Mouse (Mus musculus) cerebellum, postnatal 4 days (tissue): ENCODE results near the gene Dusp23.

Experiments used
- DNase-seq, 2 experiments: peaks; one replicate each; pipeline ENCODE4 v3.0.0; 2022; ENCODE audit warnings: low spot score in 2 of 2, mixed read lengths in 1 of 2

The Dusp23 gene

DNA sequence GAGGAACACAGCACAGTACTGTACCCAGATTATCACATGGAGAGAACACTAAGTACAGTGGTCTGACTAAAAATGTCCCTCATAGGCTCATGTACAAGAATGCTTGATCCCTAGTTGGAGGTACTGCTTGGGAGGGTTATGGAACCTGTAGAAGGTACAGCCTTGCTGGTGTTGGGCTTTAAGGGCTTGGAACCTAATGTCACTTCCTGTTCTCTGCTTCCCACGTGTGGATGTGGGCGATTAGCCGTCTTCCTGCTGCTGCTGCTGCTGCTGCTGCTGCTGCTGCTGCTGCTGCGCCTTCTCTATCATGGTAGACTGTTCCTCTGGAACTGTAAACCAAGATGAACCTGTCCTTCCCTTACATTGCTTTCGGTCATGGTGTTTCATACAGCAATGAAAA, 9.2 kb downstream of the Dusp23 start:
- DNase-seq, result no peak

DNA sequence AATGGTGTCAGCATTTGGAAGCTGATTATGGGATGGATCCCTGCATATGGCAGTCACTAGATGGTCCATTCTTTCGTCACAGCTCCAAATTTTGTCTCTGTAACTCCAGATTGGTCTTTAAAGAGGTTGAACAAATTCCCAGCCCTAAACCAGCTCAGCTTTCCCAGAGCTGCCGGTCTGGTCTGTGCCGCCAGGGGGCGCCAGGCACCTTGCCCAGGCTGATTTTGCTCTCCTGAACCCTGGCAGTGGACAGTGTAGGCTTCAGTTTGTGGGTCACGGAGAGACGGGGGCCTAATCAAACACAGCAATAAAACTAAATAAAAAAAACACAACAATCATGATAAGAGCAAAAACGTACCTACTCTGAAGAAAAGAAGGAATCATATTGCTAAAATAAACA, 13.5 kb downstream of the Dusp23 start:
- peak in 1 of 2 experiments; percentile 74 for DNase-seq

DNA sequence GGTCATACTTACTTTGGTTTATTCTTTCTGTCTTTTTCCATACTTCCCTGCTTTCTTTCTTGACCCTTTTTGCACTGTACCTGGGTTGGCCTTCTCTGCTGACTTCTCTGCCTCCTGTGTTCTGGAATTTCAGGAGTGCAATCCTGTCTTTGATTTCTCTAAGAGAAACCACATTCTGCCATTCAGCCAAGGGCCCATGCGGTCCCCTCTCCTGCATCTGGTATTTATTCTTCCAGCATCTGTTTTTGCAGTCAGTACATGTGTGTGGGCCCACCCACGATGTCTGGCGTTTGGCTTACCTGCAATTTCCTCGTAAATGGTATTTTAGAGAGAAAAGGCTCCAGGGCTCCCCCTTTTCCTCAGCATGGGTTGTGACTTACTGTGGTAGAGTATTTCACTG, 14.6 kb downstream of the Dusp23 start:
- no peak for DNase-seq

DNA sequence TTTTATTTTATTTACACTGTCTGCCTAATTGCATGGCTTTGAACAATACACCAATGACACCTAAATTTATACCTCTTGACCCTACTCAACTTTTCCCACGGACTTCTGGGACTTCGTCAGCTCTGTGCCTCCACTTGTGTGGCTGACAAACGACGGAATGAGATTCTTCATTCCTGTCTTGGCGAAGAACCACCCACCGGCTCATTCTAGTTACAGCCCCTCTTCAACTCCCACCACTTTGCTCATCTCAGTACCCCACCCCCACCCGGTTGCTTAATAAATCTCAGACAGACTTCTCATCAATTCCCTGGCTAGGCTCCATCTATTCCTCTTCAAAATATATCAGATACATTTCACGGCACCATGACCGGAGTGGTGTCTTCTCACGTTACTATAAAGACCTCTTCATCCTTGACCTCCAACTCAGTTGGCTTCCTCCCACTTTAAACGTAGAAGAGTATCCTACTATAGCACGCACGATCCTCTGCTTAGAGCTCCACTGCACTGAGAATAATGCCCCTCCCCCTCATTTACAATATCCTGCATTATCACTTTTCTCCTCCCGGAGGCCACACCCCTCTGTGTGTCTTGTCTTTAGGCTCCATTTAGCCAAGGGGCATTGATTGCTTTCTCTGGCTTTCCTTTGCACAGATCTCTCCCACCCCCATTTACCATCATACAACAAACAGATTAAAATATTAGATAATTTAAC, 15.2 kb downstream of the Dusp23 start:
- no peak for DNase-seq

DNA sequence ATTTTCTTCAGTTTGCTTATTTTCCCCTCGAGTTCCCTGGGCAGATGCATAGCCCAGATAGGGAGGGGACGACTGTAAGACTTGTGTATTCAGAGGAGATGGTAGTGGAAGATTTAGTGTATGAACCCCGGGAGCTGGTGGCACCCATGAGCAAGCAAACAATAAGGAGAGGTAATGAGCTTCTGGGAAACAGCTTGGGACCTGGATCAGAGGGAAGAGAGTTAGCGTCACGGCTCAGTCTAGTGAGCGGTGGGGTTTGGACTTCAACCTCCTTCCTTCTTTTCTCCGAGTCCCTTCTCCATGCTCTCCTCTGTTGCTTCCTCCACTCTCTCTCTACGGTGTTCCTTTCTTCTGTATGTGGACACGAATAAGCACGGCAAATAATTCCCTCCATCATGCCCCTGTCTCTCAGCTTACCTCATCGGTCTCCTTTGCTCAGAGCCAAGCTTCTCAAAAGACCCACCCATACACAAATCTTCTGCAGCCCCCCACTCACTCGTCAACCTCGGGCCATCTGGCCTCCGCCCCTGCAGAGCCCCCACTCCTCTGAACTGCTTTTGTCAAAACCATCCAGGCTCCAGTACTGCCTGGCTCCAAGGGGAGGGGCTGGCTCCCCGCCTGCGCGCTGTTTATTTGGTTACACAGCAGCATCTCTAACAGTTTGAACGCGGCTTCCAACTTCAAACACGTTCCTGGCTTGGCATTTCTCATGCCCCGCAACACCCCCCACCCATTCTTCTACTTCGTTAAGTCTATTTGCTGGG, 16.0 kb downstream of the Dusp23 start:
- DNase-seq, result peak in 1 of 2 experiments; percentile 34

DNA sequence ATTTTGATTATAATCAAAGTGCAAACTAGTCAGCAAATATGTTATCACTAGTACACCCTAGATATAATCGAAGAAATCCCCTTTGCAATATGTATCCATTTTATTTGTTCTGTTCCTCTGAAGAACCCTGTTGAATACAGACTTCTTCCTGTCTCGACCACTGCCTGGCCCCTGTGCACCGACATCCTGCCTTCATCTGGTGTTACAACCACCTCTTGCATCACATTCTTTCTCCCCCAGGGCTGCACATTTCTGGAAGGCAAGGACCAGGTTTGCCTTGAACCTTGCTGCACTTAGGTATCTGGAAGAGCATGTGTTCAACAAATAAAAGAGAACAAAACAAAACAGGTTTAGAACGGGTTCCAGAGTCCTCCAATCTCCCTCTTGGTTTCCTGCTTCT, 17.4 kb downstream of the Dusp23 start:
- no peak for DNase-seq

DNA sequence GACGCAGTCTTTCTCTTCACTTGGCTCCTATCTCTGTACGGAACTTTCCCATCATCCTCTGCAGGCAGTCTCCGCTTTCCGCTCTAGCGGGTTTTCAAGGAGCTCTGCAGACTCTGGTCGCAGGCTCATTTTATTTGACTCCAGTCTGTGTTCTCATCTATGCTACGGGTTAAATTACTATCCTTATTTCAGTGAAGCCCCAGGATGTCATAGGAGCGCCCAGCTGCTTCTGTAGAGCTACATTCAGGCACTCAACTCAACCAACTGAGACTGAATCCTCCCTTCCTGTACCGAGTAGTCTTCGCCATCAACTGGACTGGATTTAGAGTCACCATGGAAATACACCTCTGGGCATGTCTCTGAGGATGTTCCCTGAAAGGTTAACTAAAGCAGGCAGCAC, 18.1 kb downstream of the Dusp23 start:
- DNase-seq, result no peak

DNA sequence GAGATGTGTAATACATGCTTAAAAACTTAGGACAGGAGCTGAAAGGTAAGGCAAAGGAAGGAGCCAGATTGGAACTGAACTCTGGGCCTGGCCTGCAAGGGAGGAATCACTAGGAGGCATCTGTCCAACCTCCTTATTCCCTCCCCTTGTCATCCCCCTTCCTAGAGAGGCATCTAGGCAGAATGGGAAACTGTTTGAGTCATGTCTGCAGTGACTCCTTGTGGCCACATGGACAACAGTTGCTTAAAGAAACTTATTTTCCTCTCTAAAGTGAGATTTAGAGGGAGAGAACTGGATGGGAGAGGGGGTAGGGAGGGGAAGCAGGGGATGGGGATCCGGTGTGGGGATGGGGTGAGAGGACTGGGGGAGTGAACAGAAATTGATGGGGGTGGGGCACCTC, 20.0 kb downstream of the Dusp23 start:
- no peak for DNase-seq

DNA sequence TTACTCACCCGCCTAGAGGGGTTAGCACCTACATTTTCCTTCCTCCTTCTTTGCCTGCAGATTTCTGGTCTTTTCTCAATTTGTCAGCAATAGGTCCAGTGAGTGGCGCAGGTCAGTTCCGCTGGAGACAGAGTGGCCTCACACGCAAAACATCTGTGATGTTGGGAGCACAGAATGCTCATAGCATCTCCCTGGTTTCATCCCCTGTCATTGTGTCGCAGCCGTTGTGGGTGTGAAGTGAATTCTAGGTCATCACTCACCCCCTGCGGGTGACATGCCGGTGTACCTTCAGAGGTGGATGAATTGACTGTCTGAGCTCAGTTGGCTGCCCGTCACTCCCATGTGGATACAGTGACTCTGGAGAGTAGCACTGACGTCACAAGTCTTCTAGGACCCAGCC, 21.5 kb downstream of the Dusp23 start:
- no peak for DNase-seq

DNA sequence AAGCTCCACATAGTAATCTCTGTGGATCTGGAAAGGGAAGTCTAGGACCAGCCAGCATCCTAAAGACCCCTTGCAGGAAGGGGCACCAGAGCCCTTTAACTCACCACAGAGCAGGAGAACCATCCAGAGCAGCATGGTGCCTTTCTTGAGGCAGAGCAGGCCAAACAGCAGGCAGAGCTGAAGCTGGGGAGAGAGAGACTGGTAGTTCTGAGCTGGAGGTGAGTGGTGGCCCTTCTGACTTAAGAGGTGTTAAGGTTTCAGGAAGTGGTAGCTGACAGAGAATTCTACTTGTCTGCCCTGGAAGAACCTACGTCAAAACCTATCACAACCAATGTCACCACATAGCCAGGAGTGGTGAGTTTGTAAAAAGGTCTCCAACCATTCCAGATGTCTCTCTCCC, 30.4 kb downstream of the Dusp23 start, which contains the start of gene Fcrl6:
Fcrl6 (minus strand) TSS at position 226 of the 400 bp plus-strand sequence.
- no peak for DNase-seq

DNA sequence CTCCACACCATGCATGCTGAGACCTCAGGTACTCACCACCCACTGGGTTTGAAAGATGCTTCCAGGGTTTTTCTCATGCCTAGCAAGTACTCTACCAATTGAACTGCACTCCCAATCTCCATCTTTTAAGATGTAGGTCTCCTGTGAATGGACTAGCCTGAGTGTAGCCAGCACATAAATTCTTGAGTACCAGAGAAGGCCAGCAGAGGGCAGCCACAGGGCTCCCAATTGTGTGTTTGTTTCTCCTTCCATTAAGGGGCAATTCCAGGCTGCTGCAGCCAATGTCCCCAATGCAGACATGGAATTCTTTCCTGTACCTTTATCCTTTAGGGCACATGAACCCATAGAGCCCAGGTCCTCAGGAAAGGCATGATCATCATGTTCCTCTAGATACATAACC, 38.3 kb downstream of the Dusp23 start:
- DNase-seq, result peak in 1 of 2 experiments; percentile 66

DNA sequence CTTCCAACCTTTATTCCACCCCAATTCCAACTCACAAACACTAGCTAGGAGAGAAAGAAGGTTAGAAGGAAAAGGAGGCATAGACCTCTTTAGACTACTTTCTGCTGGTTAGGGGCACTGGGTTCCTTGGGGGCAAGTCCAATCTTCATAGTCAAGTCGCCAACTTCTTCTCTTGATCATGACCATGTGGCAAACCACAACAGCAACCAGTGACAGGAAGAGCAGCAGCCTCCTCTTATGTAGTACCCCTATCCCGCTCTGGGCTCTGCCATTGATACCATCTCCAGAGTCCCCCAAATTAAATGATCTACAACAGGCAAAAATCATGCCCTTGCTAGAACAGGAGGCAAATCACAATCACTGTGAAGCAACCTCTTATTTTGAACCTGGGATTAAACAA, 38.8 kb downstream of the Dusp23 start:
- DNase-seq, result no peak

DNA sequence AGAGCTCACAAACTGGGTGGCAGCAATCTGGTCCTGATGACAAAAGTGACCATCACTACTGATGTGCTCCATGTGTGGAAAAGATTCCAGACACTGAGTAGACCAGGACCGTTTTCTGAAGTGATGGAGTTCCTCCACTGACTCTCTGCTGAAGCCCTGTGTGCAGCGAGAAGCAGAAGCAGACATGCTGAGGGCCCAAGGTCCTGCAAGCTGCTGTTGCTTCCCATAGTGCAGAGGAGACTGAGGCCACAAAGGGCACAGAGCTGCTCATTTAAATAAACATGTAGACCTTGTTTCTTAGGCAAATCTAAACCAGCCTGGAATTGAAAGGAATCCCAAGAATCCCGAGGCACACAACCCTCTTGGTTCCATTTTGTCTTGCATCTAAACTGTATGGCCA, 39.4 kb downstream of the Dusp23 start:
- DNase-seq, result no peak

DNA sequence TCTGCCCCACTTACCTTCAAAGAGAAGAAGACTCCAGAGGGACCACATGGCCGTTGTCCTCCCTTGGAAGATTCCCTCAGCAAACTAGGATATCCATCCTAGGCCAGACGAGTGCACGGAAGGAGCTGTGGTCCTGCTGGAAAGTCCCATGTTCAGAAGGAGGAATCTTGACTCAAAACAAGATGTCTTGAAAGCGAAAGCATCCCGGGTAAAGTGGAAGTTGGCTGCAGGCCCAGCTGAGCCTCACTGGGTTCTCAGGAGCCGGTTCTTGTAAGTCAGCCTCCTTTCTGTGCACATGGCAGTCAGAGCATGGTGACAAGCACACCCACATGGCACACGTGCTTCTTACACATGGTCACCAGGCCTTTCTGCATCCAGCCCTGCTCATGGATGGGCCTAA, 42.4 kb downstream of the Dusp23 start, which contains the start of gene Slamf8:
Slamf8 (minus strand) TSS at position 184 of the 400 bp plus-strand sequence.
- DNase-seq, result no peak

DNA sequence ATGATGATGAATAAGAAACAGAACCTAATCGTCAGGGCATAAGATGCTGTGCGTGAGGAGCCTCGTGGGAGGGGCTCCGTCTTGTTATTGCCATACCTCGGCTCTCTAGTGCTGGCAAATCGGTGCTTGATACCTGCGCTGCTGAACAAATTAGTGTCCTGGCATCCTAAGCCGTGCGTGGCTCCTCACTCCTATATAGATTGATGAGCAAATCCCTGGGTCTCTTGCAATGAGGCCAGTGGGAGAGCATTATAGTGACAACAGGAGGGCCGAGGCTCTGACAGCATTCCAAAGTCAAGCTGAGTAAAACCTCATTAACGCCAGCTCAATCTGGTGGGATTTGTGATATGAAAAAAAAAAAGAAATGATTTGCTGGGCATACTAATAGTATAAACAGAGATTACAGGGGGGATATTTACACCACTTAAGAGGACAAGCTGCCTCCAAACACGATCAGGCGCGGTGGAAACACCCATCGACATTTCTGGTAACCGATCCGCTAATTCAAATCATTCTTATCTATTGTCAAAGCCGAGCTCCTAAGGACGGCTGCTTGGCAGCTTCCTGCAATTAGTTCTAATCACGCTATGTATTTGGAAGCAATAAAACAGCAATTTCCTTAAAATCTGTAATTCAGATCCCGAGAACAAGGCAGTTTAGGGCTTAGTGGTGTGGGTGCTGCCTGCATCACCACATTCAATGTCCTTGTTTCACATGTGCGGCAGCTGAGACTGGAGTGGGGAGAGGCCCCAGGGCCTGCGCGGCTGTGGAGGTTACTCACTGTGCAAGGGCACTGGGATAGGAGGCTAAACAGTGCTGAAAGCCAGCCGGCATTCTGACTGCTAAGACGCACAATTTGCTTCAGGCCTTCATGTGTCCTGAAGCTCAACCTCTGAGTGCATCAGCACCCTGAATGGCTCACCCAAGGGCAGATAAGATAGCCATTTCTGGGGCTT, 46.9 kb downstream of the Dusp23 start:
- DNase-seq, result no peak

DNA sequence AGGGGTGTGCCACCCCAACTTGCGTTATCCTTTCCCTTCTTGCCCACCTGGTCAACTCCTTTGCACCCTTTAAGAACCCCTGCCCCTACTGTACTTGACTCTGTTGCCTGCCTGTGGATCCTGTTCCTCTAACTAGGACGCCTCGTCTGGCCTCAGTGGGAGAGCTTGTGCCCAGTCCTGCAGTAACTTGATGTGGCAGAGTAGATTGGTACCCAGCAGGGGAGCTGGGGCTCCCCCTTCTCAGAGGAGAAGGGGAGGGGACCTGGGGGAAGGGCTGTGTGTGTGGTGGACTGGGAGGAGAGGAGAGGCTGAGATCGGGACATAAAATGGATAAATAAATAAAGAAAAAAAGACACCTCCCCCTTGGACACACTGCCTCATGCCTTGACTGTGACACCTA, 47.7 kb downstream of the Dusp23 start:
- DNase-seq, result no peak

DNA sequence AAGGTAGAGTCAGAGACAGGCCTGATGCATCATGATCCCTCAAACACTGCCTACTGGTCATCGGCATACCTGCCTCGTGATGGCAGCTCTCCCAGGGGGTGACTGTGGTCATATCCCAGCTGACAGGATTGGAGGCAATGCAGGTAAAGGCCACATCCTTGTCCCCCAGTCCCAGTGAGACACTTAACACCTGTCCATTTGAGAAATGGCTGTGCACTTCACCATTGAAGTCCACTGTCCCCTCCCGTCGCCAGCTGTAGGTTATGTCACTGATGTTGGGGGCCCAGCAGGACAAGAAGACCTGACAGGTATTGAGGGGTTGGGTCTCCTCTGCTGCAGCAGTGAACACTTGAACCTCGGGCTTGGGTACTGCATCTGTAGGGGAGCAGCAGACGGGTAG, 48.5 kb downstream of the Dusp23 start:
- no peak for DNase-seq

DNA sequence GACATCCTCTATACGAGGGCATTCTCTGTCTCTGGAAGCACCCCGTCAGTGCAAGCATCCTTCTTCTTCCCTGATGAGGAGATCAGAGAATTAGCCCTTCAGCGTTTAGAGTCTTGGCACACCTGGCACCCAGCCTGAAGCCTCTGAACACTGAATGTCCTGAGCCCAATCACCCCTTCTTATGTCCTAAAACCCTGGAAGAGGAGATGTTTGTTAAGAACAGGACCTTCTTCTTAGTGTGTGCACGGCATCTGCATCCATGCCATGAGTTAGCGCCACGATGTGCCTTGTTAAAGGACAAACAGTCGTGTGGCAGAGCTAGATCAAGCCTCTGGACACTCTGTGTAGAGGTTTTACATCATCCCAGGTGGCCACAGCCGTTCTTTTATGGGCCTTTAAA, 50.3 kb downstream of the Dusp23 start:
- DNase-seq, result no peak
